Mouse (Mus musculus) testis, adult 2 months (tissue): ENCODE measurements around the gene Zpbp.

ENCODE experiments used
- CTCF ChIP-seq: fragments of 200-500 bp; IDR thresholded peaks from 2 replicates; pipeline ENCODE4 v1.5.1; 2012; ENCODE audit warnings: low read depth, mild to moderate bottlenecking, inconsistent platforms, low read length, moderate library complexity; ENCODE audit not compliant: control insufficient read depth, insufficient read depth, insufficient replicate concordance
- POLR2A ChIP-seq: fragments of 200-500 bp; IDR thresholded peaks from 2 replicates; pipeline ENCODE4 v1.6.1; 2012; ENCODE audit warnings: low read depth, mild to moderate bottlenecking, inconsistent platforms, low read length, moderate library complexity; ENCODE audit not compliant: control insufficient read depth

DNA sequence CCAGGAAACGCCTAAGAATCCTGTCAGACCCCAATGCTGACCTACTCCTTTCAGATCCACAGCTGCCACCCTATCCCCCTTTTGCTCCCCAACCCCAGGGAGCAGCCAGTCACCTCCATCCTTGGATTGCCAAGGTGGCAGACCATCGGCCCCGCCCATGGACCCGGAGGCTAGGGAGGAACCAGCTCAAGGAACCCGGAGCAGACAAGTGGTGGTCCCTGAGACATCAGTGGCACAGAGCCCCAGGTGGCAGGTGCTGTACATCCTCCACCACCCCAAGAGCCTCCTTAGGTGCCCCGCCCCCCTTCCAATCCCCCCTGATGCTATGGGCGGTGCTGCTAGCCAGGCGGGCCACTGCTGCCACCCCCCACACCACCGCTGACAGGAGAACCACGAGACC, 69.0 kb downstream of the Zpbp start:
- TF ChIP-seq POLR2A, result no peak
- TF ChIP-seq CTCF, result no peak
